Mouse (Mus musculus): ENCODE measurements around the gene Gm4631. TPM values are rescaled to one million over a fixed set of nuclear protein-coding genes. Genes with fewer than 3 reads are reported as not detected.
"Not testable (repeated sequence)": the region's sequence is repeated elsewhere in the genome, so short reads cannot be mapped to it uniquely, and the experiment has no call there.

Gene Gm4631
- 19.5 and 22.2 TPM in 2 replicates for polyA plus RNA-seq (2014; fragmentation: Nextera tagmentation; extraction: Ambion mirVana)

- H3K4me2 ChIP-seq (ENCODE audit: low read length); H3K9ac ChIP-seq (ENCODE audit: low read length); H3K4me3 ChIP-seq (ENCODE audit: low read depth, low read length); H3K4me1 ChIP-seq (replicated peaks; ENCODE audit: control insufficient read depth, insufficient read depth, low read length); DNase-seq (ENCODE audit: low spot score); H3K27me3 ChIP-seq (replicated peaks; ENCODE audit: control insufficient read depth, insufficient read depth, low read length); H3K36me3 ChIP-seq (ENCODE audit: control insufficient read depth, insufficient read depth, low read length); H3K9me3 ChIP-seq (ENCODE audit: control insufficient read depth, low read length); ATAC-seq (replicated peaks; ENCODE audit: low FRiP score, low TSS enrichment, low read depth); H3K27ac ChIP-seq (ENCODE audit: low read depth): not testable (repeated sequence)
- WGBS, result no CpG with 5 or more reads among the region's 8 CpGs
These were observed at the start of gene Gm4631 for GRCm38 (mm10) chr2:175338097-175338496. Gene Gm4631 (minus strand): TSS chr2:175338197.

- not testable (repeated sequence) for ATAC-seq (replicated peaks; ENCODE audit: low FRiP score, low TSS enrichment, low read depth); H3K36me3 ChIP-seq (ENCODE audit: control insufficient read depth, insufficient read depth, low read length); H3K4me3 ChIP-seq (ENCODE audit: low read depth, low read length); H3K27ac ChIP-seq (ENCODE audit: low read depth); DNase-seq (ENCODE audit: low spot score); H3K9me3 ChIP-seq (ENCODE audit: control insufficient read depth, low read length); H3K9ac ChIP-seq (ENCODE audit: low read length); H3K27me3 ChIP-seq (replicated peaks; ENCODE audit: control insufficient read depth, insufficient read depth, low read length); H3K4me1 ChIP-seq (replicated peaks; ENCODE audit: control insufficient read depth, insufficient read depth, low read length); H3K4me2 ChIP-seq (ENCODE audit: low read length)
- no CpG with 5 or more reads among the region's 6 CpGs for WGBS
These were observed 34.1 kb upstream of the Gm4631 start, which contains the start of gene Zfp968 for GRCm38 (mm10) chr2:175372136-175372535. Gene Zfp968 (plus strand): TSS chr2:175372436.

GRCm38 (mm10) chr2:175274825-175275224 lies 63.2 kb downstream of the Gm4631 start, which contains the start of gene Gm14440:
Gene Gm14440 (plus strand): TSS chr2:175275125.
- H3K36me3 ChIP-seq (ENCODE audit: control insufficient read depth, insufficient read depth, low read length); H3K4me1 ChIP-seq (replicated peaks; ENCODE audit: control insufficient read depth, insufficient read depth, low read length); H3K27ac ChIP-seq (ENCODE audit: low read depth); H3K27me3 ChIP-seq (replicated peaks; ENCODE audit: control insufficient read depth, insufficient read depth, low read length); H3K4me3 ChIP-seq (ENCODE audit: low read depth, low read length); H3K9ac ChIP-seq (ENCODE audit: low read length); DNase-seq (ENCODE audit: low spot score); H3K4me2 ChIP-seq (ENCODE audit: low read length); ATAC-seq (replicated peaks; ENCODE audit: low FRiP score, low TSS enrichment, low read depth); H3K9me3 ChIP-seq (ENCODE audit: control insufficient read depth, low read length): not testable (repeated sequence)
- WGBS, result no CpG with 5 or more reads among the region's 6 CpGs

Other genes starting within 250 kb of the Gm4631 start
- gene Gm14399, start 196.2 kb downstream of the Gm4631 start, polyA plus RNA-seq (2014; fragmentation: Nextera tagmentation; extraction: Ambion mirVana), result 5.8 and 6.8 TPM in 2 replicates
- gene Gm14443, start 162.3 kb downstream of the Gm4631 start, polyA plus RNA-seq (2014; fragmentation: Nextera tagmentation; extraction: Ambion mirVana), result 0.50 and 0.64 TPM in 2 replicates
- 9.4 and 15.0 TPM in 2 replicates for gene Gm14391, start 131.3 kb downstream of the Gm4631 start, polyA plus RNA-seq (2014; fragmentation: Nextera tagmentation; extraction: Ambion mirVana)
- gene Gm14440, start 63.1 kb downstream of the Gm4631 start, polyA plus RNA-seq (2014; fragmentation: Nextera tagmentation; extraction: Ambion mirVana), result not detected in 2 replicates
- 6.7 and 7.2 TPM in 2 replicates for gene Zfp968, start 34.2 kb upstream of the Gm4631 start, polyA plus RNA-seq (2014; fragmentation: Nextera tagmentation; extraction: Ambion mirVana)
- 15.4 and 21.5 TPM in 2 replicates for gene Gm4724, start 97.6 kb upstream of the Gm4631 start, polyA plus RNA-seq (2014; fragmentation: Nextera tagmentation; extraction: Ambion mirVana)
- 7.1 and 8.3 TPM in 2 replicates for gene Zfp965, start 131.8 kb upstream of the Gm4631 start, polyA plus RNA-seq (2014; fragmentation: Nextera tagmentation; extraction: Ambion mirVana)